ENCODE assay signal across 19 mouse cellular contexts in the genomic region with DNA sequence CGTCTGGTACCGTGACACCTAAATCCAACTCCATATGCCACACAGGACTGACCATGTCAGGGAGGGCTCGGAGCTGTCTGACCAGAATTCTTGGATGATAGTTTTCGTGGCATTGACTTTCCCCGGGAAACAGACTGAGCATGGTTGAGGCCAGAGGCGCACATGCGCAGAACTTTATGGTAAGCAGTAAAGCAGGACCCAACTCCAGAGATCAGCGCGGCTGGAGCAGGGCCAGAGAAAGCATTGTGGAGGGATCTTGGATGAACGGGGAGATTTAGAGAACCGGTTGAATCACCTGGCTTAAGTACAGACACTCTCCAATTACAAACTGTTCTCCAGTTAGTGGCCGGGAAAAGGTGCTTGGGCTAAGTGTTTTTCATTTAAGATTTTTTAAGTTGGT.
DNase-seq lines count a peak whose midpoint lies in the region; ATAC-seq and TF ChIP-seq lines count a peak whose summit lies in the region.
"Had no signal": no experiment of that assay in that cellular context is flagged by ENCODE, and none has a peak within 500 bp of the region (broad histone marks: within the 10 kb centered on the region; RNA-seq: fewer than 3 reads in every experiment).

No protein-coding gene starts in this region.

- H3K4me2 ChIP-seq in forebrain, postnatal 0 days (ENCODE audit: low read depth) = no peak overlapping the region
- no peak overlapping the region for H3K4me2 ChIP-seq in lung, embryonic 14.5 days
- H3K4me2 ChIP-seq in embryonic facial prominence, embryonic 15.5 days (replicated peaks) = no peak overlapping the region
- H3K4me2 ChIP-seq in stomach, postnatal 0 days (replicated peaks; ENCODE audit: low read depth) = no peak overlapping the region
- no peak overlapping the region for H3K4me2 ChIP-seq in liver, postnatal 0 days (ENCODE audit: low read depth, low read length)
- H3K4me2 ChIP-seq: liver, embryonic 15.5 days; neural tube, embryonic 15.5 days; stomach, embryonic 15.5 days had no signal

- no peaks in the 10 kb centered on the region for H3K27me3 ChIP-seq in forebrain, embryonic 10.5 days (ENCODE audit: poor library complexity, severe bottlenecking)
- H3K27me3 ChIP-seq in forebrain, postnatal 0 days (ENCODE audit: insufficient read depth, low read length) = no peaks in the 10 kb centered on the region
- no peaks in the 10 kb centered on the region for H3K27me3 ChIP-seq in lung, embryonic 14.5 days (ENCODE audit: insufficient read depth, low read length)
- H3K27me3 ChIP-seq in embryonic facial prominence, embryonic 15.5 days = no peaks in the 10 kb centered on the region
- no peaks in the 10 kb centered on the region for H3K27me3 ChIP-seq in stomach, postnatal 0 days (ENCODE audit: control insufficient read depth, insufficient read depth, low read length)
- H3K27me3 ChIP-seq in liver, postnatal 0 days (ENCODE audit: insufficient read depth, low read length) = no peaks in the 10 kb centered on the region
- H3K27me3 ChIP-seq: liver, embryonic 15.5 days; neural tube, embryonic 15.5 days; stomach, embryonic 15.5 days had no signal

- no peak overlapping the region for H3K9ac ChIP-seq in forebrain, postnatal 0 days
- no peak overlapping the region for H3K9ac ChIP-seq in lung, embryonic 14.5 days
- H3K9ac ChIP-seq in embryonic facial prominence, embryonic 15.5 days = no peak overlapping the region
- H3K9ac ChIP-seq in stomach, postnatal 0 days (ENCODE audit: low read length) = no peak overlapping the region
- no peak overlapping the region for H3K9ac ChIP-seq in liver, postnatal 0 days (replicated peaks)
- H3K9ac ChIP-seq: liver, embryonic 15.5 days; neural tube, embryonic 15.5 days; stomach, embryonic 15.5 days had no signal

- H3K9me3 ChIP-seq in forebrain, embryonic 10.5 days = no peaks in the 10 kb centered on the region
- no peaks in the 10 kb centered on the region for H3K9me3 ChIP-seq in forebrain, postnatal 0 days (ENCODE audit: low read length)
- no peaks in the 10 kb centered on the region for H3K9me3 ChIP-seq in lung, embryonic 14.5 days (ENCODE audit: low read depth, low read length)
- no peaks in the 10 kb centered on the region for H3K9me3 ChIP-seq in embryonic facial prominence, embryonic 15.5 days (replicated peaks)
- no peaks in the 10 kb centered on the region for H3K9me3 ChIP-seq in stomach, postnatal 0 days (ENCODE audit: control insufficient read depth, low read length)
- no peaks in the 10 kb centered on the region for H3K9me3 ChIP-seq in liver, postnatal 0 days (ENCODE audit: low read length)
- H3K9me3 ChIP-seq: liver, embryonic 15.5 days; neural tube, embryonic 15.5 days; stomach, embryonic 15.5 days had no signal

- no peak for TF ChIP-seq POLR2A in lung, adult 2 months (IDR thresholded peaks at IDR 0.05; ENCODE audit: borderline replicate concordance, extremely low read depth, low read depth, low read length)

- 89% methylated on average over 12 of the region's 12 CpGs for WGBS in forebrain, embryonic 10.5 days
- WGBS in forebrain, postnatal 0 days = 74% methylated on average over 12 of the region's 12 CpGs
- WGBS in lung, embryonic 14.5 days = 74% methylated on average over 12 of the region's 12 CpGs
- 74% methylated on average over 12 of the region's 12 CpGs for WGBS in lung, adult 2 months
- WGBS in embryonic facial prominence, embryonic 15.5 days = 64% methylated on average over 12 of the region's 12 CpGs
- WGBS in stomach, postnatal 0 days = 63% methylated on average over 12 of the region's 12 CpGs
- 88% methylated on average over 12 of the region's 12 CpGs for WGBS in liver, postnatal 0 days (ENCODE audit: insufficient replicate concordance)

- TF ChIP-seq EP300 in stomach, postnatal 0 days (optimal IDR thresholded peaks at IDR 0.05) = no peak
- TF ChIP-seq EP300 in liver, postnatal 0 days (IDR thresholded peaks at IDR 0.05; ENCODE audit: low read depth) = no peak

- H3K36me3 ChIP-seq in forebrain, embryonic 10.5 days (replicated peaks) = peaks cover 8% of the 10 kb centered on the region
- H3K36me3 ChIP-seq in forebrain, postnatal 0 days (ENCODE audit: insufficient read depth) = no peaks in the 10 kb centered on the region
- no peaks in the 10 kb centered on the region for H3K36me3 ChIP-seq in lung, embryonic 14.5 days (ENCODE audit: insufficient read depth)
- H3K36me3 ChIP-seq in embryonic facial prominence, embryonic 15.5 days = 0 out of 2 replicates have a peak, but pooled peaks cover 2% of the 10 kb centered on the region
- no peaks in the 10 kb centered on the region for H3K36me3 ChIP-seq in stomach, postnatal 0 days (ENCODE audit: control insufficient read depth, insufficient read depth, low read length)
- H3K36me3 ChIP-seq in liver, postnatal 0 days (replicated peaks; ENCODE audit: insufficient read depth, low read length) = no peaks in the 10 kb centered on the region
- H3K36me3 ChIP-seq: liver, embryonic 15.5 days; neural tube, embryonic 15.5 days; stomach, embryonic 15.5 days had no signal

- TF ChIP-seq CTCF in forebrain, postnatal 0 days (IDR thresholded peaks at IDR 0.05; ENCODE audit: low read depth) = no peak
- TF ChIP-seq CTCF in lung, embryonic 14.5 days (IDR thresholded peaks at IDR 0.05; ENCODE audit: low read depth) = no peak
- TF ChIP-seq CTCF in lung, adult 2 months (IDR thresholded peaks at IDR 0.05; ENCODE audit: insufficient read depth, low read length) = no peak
- no peak for TF ChIP-seq CTCF in stomach, postnatal 0 days (IDR thresholded peaks at IDR 0.05; ENCODE audit: low read depth)
- no peak for TF ChIP-seq CTCF in liver, postnatal 0 days (IDR thresholded peaks at IDR 0.05; ENCODE audit: low read depth)

- no peak for DNase-seq in forebrain, embryonic 10.5 days (ENCODE audit: extremely low spot score, low spot score)
- DNase-seq in forebrain, postnatal 0 days = no peak
- peak; percentile 41 for DNase-seq in lung, embryonic 14.5 days
- DNase-seq in lung, adult 2 months = no peak
- DNase-seq in stomach, postnatal 0 days (ENCODE audit: low spot score) = no peak
- DNase-seq in T-cell, adult 2 months (ENCODE audit: low spot score) = no peak
- no peak for DNase-seq in liver, postnatal 0 days
- DNase-seq: cerebellum, adult 9-10 months; gastrocnemius, postnatal 14 days; kidney, adult 8-10 months; kidney, postnatal 25 days; lung, postnatal 36 days; right cerebral cortex, postnatal 25 days had no signal

- H3K4me3 ChIP-seq in forebrain, embryonic 10.5 days = no peak overlapping the region
- no peak overlapping the region for H3K4me3 ChIP-seq in forebrain, postnatal 0 days (ENCODE audit: low read depth, low read length)
- H3K4me3 ChIP-seq in lung, embryonic 14.5 days (ENCODE audit: low read depth, low read length) = no peak overlapping the region
- no peak overlapping the region for H3K4me3 ChIP-seq in lung, adult 2 months (replicated peaks; ENCODE audit: extremely low read depth, low read depth, low read length)
- no peak overlapping the region for H3K4me3 ChIP-seq in embryonic facial prominence, embryonic 15.5 days (replicated peaks)
- no peak overlapping the region for H3K4me3 ChIP-seq in stomach, postnatal 0 days (ENCODE audit: low read depth, low read length)
- no peak overlapping the region for H3K4me3 ChIP-seq in liver, postnatal 0 days (ENCODE audit: low read depth, low read length)
- H3K4me3 ChIP-seq: left cerebral cortex, adult 2 months; liver, embryonic 15.5 days; neural tube, embryonic 15.5 days; stomach, embryonic 15.5 days had no signal

- H3K4me1 ChIP-seq in forebrain, embryonic 10.5 days = peaks cover 58% of the 10 kb centered on the region
- peaks cover 10% of the 10 kb centered on the region for H3K4me1 ChIP-seq in forebrain, postnatal 0 days (ENCODE audit: insufficient read depth)
- H3K4me1 ChIP-seq in lung, embryonic 14.5 days (ENCODE audit: insufficient read depth) = 0 out of 2 replicates have a peak, but pooled peaks cover 3% of the 10 kb centered on the region
- H3K4me1 ChIP-seq in lung, adult 2 months (ENCODE audit: control insufficient read depth, insufficient read depth, low read length) = no peaks in the 10 kb centered on the region
- peaks cover 6% of the 10 kb centered on the region; the same call in 1 of the 2 replicates for H3K4me1 ChIP-seq in embryonic facial prominence, embryonic 15.5 days
- H3K4me1 ChIP-seq in stomach, postnatal 0 days (replicated peaks; ENCODE audit: control insufficient read depth, insufficient read depth) = no peaks in the 10 kb centered on the region
- 0 out of 2 replicates have a peak, but pooled peaks cover 3% of the 10 kb centered on the region for H3K4me1 ChIP-seq in liver, postnatal 0 days (ENCODE audit: insufficient read depth)

- ATAC-seq in forebrain, postnatal 0 days = no peak
- ATAC-seq in lung, embryonic 14.5 days (ENCODE audit: insufficient read depth) = no peak
- ATAC-seq in embryonic facial prominence, embryonic 15.5 days (ENCODE audit: insufficient number of reproducible peaks, low FRiP score, low TSS enrichment, low read depth) = 0 out of 2 replicates have a peak, but pooled peaks have one; percentile 15
- ATAC-seq in stomach, postnatal 0 days (ENCODE audit: low FRiP score, low TSS enrichment) = 0 out of 2 replicates have a peak, but pooled peaks have one; percentile 21
- ATAC-seq in liver, postnatal 0 days = no peak
- ATAC-seq: midbrain, embryonic 16.5 days had no signal

- H3K27ac ChIP-seq in forebrain, embryonic 10.5 days = peak overlapping the region; percentile 66
- H3K27ac ChIP-seq in forebrain, postnatal 0 days (ENCODE audit: low read depth, low read length) = no peak overlapping the region
- no peak overlapping the region for H3K27ac ChIP-seq in lung, embryonic 14.5 days (ENCODE audit: low read depth)
- no peak overlapping the region for H3K27ac ChIP-seq in embryonic facial prominence, embryonic 15.5 days (replicated peaks)
- no peak overlapping the region for H3K27ac ChIP-seq in stomach, postnatal 0 days (replicated peaks)
- H3K27ac ChIP-seq in liver, postnatal 0 days (ENCODE audit: low read depth) = no peak overlapping the region
- H3K27ac ChIP-seq: left cerebral cortex, adult 2 months; liver, embryonic 15.5 days; neural tube, embryonic 15.5 days; stomach, embryonic 15.5 days had no signal

Comparison
In these comparisons a context has a peak if more than half of its experiments do, and no peak if none do; other contexts are left out.
1. ATAC-seq: peak in embryonic facial prominence, embryonic 15.5 days (single experiment) and stomach, postnatal 0 days (single experiment); none in forebrain, postnatal 0 days (single experiment), lung, embryonic 14.5 days (single experiment) and liver, postnatal 0 days (single experiment).